Mouse (Mus musculus) G1E (cell line): ENCODE results near the gene Rhbdd1.

Experiments
- CTCF ChIP-seq: IDR thresholded peaks from 2 replicates; pipeline ENCODE4 v1.5.1; 2012; ENCODE audit warnings: low read depth, low read length, inconsistent platforms, mixed read lengths
- GATA1 ChIP-seq: IDR thresholded peaks from 2 replicates; pipeline ENCODE4 v1.6.1; 2012; ENCODE audit warnings: borderline replicate concordance, low read length, inconsistent platforms, mixed read lengths
- TAL1 ChIP-seq: conservative IDR thresholded peaks from 2 replicates; pipeline ENCODE4 v1.6.1; 2012; ENCODE audit warnings: low read depth, low read length, inconsistent platforms, mixed read lengths

- TF ChIP-seq GATA1, result no peak
- no peak for TF ChIP-seq CTCF
- TF ChIP-seq TAL1, result no peak
Measured at GRCm38 (mm10) chr1:82410548-82410947, 94.3 kb downstream of the Rhbdd1 start.
